Mouse (Mus musculus) hindbrain, postnatal 0 days (tissue): ENCODE measurements at regions not wholly inside any gene's neighbourhood (a gene's known extent, or its start where the extent isn't known, plus 50 kb on each side); places are given as distances from the start of the nearest gene placed in this dataset.
A peak's percentile ranks its signal among the peaks of the same experiment; 100 is the strongest.

Experiments used
- ATAC-seq: fragments of 200-750 bp; cut with Nextera tagmentation; 2 replicates; pipeline ENCODE4 v1.8.0; 2017; ENCODE audit warnings: mild to moderate bottlenecking, moderate TSS enrichment, moderate library complexity
- DNase-seq: peaks from one replicate; pipeline ENCODE4 v3.0.0-alpha.2; 2015; ENCODE audit warnings: low spot score
- H3K27ac ChIP-seq: fragments of 300-500 bp; sonication (generic); 2 replicates; pipeline ENCODE4 v1.5.1; 2014; ENCODE audit warnings: mild to moderate bottlenecking
- H3K27me3 ChIP-seq: fragments of 300-500 bp; sonication (generic); 2 replicates; pipeline ENCODE4 v1.6.1; 2014; ENCODE audit warnings: low read length, mixed read lengths; ENCODE audit not compliant: insufficient read depth
- H3K36me3 ChIP-seq: fragments of 300-500 bp; sonication (generic); 2 replicates; pipeline ENCODE4 v1.6.1; 2014; ENCODE audit warnings: low read length, mixed read lengths; ENCODE audit not compliant: insufficient read depth
- H3K4me1 ChIP-seq: fragments of 300-500 bp; sonication (generic); 2 replicates; pipeline ENCODE4 v1.6.1; 2014; ENCODE audit warnings: antibody characterized with exemption, low read length, mixed read lengths; ENCODE audit not compliant: insufficient read depth
- H3K4me2 ChIP-seq: fragments of 300-500 bp; sonication (generic); 2 replicates; pipeline ENCODE4 v1.6.1; 2014; ENCODE audit warnings: low read depth, mild to moderate bottlenecking, low read length, moderate library complexity, mixed read lengths
- H3K4me3 ChIP-seq: fragments of 300-500 bp; sonication (generic); 2 replicates; pipeline ENCODE4 v1.5.1; 2014; ENCODE audit warnings: low read length
- H3K9ac ChIP-seq: fragments of 300-500 bp; sonication (generic); replicated peaks from 2 replicates; pipeline ENCODE4 v1.6.1; 2014; ENCODE audit warnings: mild to moderate bottlenecking, low read length, moderate library complexity, mixed read lengths
- H3K9me3 ChIP-seq: fragments of 300-500 bp; sonication (generic); 2 replicates; pipeline ENCODE4 v1.6.1; 2016; ENCODE audit warnings: low read length, mixed read lengths
- CTCF ChIP-seq: IDR thresholded peaks from 2 replicates; pipeline ENCODE4 v1.5.1; 2016; ENCODE audit warnings: antibody characterized with exemption, control low read depth, low read depth
- WGBS: fragments of 180-500 bp; shearing (Covaris S2); extraction: QIAGEN DNeasy Blood & Tissue Kit; methylation state at CpG from one replicate; pipeline ENCODE4 v1.1.7; 2014; 5-methylcytosine and 5-hydroxymethylcytosine counted together

DNA sequence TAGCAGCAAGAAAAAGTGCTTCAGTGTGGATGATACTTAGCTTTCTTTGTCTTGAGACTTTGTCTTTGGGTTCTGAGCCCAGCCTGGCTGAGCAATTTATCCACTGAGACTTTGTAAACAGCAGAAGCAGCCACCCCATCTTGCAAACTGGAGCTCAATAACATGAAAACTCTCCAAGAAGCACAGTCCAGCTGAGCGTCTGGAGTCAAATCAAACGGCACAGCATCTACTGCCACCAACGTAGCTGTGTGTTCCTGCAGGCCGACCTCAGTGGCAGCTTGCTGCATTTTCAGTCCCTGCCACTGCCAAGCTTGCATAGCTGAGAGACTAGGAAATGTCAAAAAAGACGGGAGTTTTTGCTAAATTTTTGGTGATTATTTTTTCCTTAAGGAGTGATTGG is 68.8 kb upstream of the Galnt17 start:
- Histone ChIP-seq H3K4me2 (no peak overlapping the region), H3K36me3 (no peaks in the 10 kb centered on the region), H3K9me3 (no peaks in the 10 kb centered on the region), H3K4me1 (no peaks in the 10 kb centered on the region), H3K4me3 (no peak overlapping the region), H3K27me3 (no peaks in the 10 kb centered on the region), H3K27ac (no peak overlapping the region), H3K9ac (no peak overlapping the region)
- 62% methylated on average over 5 of the region's 5 CpGs for WGBS
- DNase-seq = no peak
- no peak for ATAC-seq
- no peak for TF ChIP-seq CTCF

DNA sequence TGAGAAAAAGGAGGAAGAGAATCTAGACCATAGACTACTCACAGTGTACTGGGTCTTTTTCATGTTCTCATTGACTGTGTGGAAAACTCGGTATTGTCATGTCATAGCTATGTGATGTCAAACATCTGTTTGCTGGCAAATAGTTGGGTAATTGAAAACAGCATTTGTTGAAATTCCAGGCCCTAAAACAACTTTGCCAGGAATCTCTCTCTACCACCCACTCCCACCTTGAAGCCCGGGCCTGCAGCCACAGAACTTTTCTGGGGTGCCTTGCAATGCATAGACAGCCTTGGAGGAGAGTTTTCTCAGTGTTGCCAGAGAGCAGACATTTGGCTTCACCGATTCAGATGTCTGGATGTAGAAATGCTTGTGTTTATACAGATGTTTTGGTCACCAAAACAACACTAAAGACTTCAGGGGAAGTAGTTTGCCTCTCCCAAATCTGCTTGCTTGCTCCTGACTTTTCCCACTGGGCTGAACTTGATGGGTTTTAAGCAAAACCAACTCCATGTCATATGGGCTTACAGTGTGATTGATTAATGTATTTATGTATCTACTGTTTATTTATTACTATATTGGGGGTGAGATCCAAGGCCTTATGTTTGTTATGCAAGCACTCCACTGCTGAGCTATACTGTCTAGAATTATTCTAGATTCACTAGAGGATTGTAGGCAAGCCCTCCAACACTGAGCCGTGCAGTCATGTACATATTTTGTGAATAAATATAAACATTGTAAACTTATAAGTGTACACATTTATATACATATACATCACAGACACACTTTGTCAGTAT is 63.2 kb upstream of the Galnt17 start:
- H3K9ac ChIP-seq = no peak overlapping the region
- H3K27ac ChIP-seq = no peak overlapping the region
- H3K4me1 ChIP-seq = no peaks in the 10 kb centered on the region
- H3K4me2 ChIP-seq = no peak overlapping the region
- no peaks in the 10 kb centered on the region for H3K9me3 ChIP-seq
- no peaks in the 10 kb centered on the region for H3K36me3 ChIP-seq
- TF ChIP-seq CTCF = no peak
- ATAC-seq (no peak), DNase-seq (no peak)
- H3K27me3 ChIP-seq = no peaks in the 10 kb centered on the region
- H3K4me3 ChIP-seq = no peak overlapping the region
- 83% methylated on average over 4 of the region's 4 CpGs for whole genome bisulfite sequencing

GRCm38 (mm10) chr5:131367461-131367860 is 59.2 kb upstream of the Galnt17 start:
- peak; percentile 5 for DNase-seq
- WGBS = 10% methylated on average over 4 of the region's 4 CpGs

GRCm38 (mm10) chr5:131359831-131360230 is 51.5 kb upstream of the Galnt17 start:
- Histone ChIP-seq H3K9me3 (no peaks in the 10 kb centered on the region), H3K4me1 (no peaks in the 10 kb centered on the region), H3K27me3 (no peaks in the 10 kb centered on the region), H3K36me3 (no peaks in the 10 kb centered on the region), H3K9ac (no peak overlapping the region), H3K27ac (no peak overlapping the region), H3K4me3 (no peak overlapping the region), H3K4me2 (no peak overlapping the region)
- ATAC-seq (no peak), DNase-seq (no peak)
- no peak for TF ChIP-seq CTCF
- WGBS = 86% methylated on average over 3 of the region's 3 CpGs

More at GRCm38 (mm10) chr5:131367461-131367860, 59.2 kb upstream of the Galnt17 start:
- no peak overlapping the region for H3K27ac ChIP-seq
- H3K4me2 ChIP-seq = no peak overlapping the region
- no peak overlapping the region for H3K9ac ChIP-seq
- no peak for ATAC-seq
- H3K4me1 ChIP-seq = no peaks in the 10 kb centered on the region
- H3K27me3 ChIP-seq = no peaks in the 10 kb centered on the region
- no peaks in the 10 kb centered on the region for H3K9me3 ChIP-seq
- no peaks in the 10 kb centered on the region for H3K36me3 ChIP-seq
- no peak overlapping the region for H3K4me3 ChIP-seq
- TF ChIP-seq CTCF = no peak
